Mouse (Mus musculus) ES-E14 (cell line): ENCODE measurements at regions not wholly inside any gene's neighbourhood (a gene's known extent, or its start where the extent isn't known, plus 50 kb on each side); places are given as distances from the start of the nearest gene placed in this dataset.

Experiments used
- CHD2 ChIP-seq: IDR thresholded peaks from 2 replicates; pipeline ENCODE4 v1.6.1; 2014; ENCODE audit warnings: mild to moderate bottlenecking, low read depth, low read length, inconsistent platforms
- HCFC1 ChIP-seq: IDR thresholded peaks from 2 replicates; pipeline ENCODE4 v1.6.1; 2012; ENCODE audit warnings: low read length, inconsistent platforms, borderline replicate concordance; ENCODE audit not compliant: insufficient read depth
- MAFK ChIP-seq: IDR thresholded peaks from 2 replicates; pipeline ENCODE4 v1.6.1; 2014; ENCODE audit warnings: mild to moderate bottlenecking, low read depth, low read length, inconsistent platforms; ENCODE audit not compliant: insufficient read depth
- ZC3H11A ChIP-seq: IDR thresholded peaks from 2 replicates; pipeline ENCODE4 v1.6.1; 2012; ENCODE audit warnings: low read depth, mild to moderate bottlenecking, inconsistent platforms, low read length, borderline replicate concordance
- ZNF384 ChIP-seq: IDR thresholded peaks from 2 replicates; pipeline ENCODE4 v1.6.1; 2012; ENCODE audit warnings: low read depth, low read length, inconsistent platforms

DNA sequence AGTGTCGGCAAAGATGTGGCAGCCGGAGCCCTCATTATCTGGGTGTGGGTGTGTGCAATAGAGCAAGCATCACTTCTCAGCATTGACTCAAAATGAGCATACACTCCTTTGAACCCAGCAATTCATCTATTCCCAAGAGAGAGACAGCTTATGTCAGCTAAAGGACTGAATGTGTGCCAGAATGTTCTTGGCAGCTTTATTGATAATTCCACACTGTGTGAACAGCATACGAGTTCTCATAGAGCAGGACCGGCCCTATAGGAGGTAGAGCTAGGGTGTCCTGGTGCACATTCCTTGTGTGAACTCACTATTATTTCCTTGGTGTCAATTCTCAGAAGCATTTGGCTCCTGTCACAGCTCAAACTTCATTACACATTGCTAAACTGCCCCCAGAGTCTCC is 131.3 kb downstream of the Zfp36l2 start:
- no peak for TF ChIP-seq ZNF384
- no peak for TF ChIP-seq MAFK
- no peak for TF ChIP-seq ZC3H11A
- TF ChIP-seq CHD2: no peak
- TF ChIP-seq HCFC1: no peak
